Mouse (Mus musculus) adrenal gland, postnatal 10 days (tissue): Measurements from ENCODE around the gene Vav2. TPM values are rescaled to one million over a fixed set of nuclear protein-coding genes. Genes with fewer than 3 reads are reported as not detected.

ENCODE experiments used
- DNase-seq: peaks from one replicate; pipeline ENCODE4 v3.0.0; 2021; ENCODE audit warnings: mixed read lengths
- total RNA-seq, 2 experiments: library from RNA; stranded (reverse); gene quantifications; 2 replicates each; pipeline ENCODE4 v1.2.3; 2021

Vav2 gene
- total RNA-seq, 2 experiments from 2014 or later = 21.5 to 29.6 TPM

- peak; percentile 44 for DNase-seq
These were observed 61.5 kb downstream of the Vav2 start for GRCm38 (mm10) chr2:27365296-27365695.

GRCm38 (mm10) chr2:27361786-27362185 is 65.0 kb downstream of the Vav2 start:
- no peak for DNase-seq

DNA sequence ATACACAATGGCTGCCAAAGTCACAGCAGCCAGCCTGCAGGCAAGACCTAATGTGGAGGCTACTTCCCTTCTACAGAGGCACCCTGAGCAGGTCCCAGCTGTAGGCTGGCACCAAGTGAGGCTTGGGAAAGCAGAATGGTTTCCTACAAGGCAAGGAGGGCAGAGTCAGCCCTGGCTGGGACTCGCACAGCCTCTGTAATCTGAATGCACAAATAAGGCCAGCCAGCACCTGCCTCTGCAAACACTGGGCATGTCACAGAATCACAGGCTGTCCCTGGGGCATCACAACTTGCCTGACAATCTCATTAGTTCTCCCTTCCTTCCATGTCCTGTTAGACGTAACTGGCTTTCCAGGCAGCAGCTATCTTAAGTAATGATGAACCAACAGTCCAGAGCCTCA is 68.4 kb downstream of the Vav2 start:
- DNase-seq = no peak

DNA sequence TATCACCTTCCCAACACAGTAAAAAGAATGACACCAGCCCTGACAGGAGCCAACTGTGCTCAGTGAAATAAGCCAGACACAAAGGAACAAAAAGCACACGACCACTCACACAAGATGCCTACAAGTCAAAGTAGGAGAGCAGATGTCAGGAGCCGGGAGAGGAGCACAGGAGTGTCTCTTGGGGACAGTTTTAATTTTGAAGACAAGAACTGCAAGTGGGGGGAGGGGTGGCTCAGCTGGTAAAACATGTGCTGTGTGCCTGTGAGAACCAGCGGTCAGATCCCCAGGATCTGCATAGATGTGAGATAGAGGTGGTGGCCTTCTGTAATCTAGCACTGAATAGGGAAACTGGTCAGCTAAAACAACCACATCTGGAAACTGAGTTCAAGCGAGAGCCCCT is 71.1 kb downstream of the Vav2 start:
- no peak for DNase-seq

GRCm38 (mm10) chr2:27354610-27355211 is 72.1 kb downstream of the Vav2 start:
- no peak for DNase-seq

DNA sequence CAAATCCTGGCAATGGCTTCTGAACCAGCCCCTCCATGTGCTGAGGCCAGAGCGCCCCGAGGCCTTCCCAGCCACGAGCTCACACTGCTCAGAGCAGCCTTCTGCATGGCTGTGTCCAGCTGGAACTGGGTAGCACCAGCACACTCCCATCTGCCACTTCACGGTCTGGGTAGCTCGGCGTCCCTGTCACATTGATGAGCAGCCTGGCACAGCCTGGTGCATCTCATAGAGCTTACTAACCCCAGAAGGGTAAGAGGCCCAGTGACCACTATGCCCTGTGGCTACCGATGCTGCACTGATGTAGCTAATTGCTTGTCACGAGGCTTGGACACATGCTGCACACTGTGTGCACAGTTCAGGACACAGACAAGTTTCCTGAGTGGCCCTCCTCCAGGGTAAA is 74.1 kb downstream of the Vav2 start:
- DNase-seq = no peak

- no peak for DNase-seq
These were observed 76.5 kb downstream of the Vav2 start for GRCm38 (mm10) chr2:27350371-27350770.

DNA sequence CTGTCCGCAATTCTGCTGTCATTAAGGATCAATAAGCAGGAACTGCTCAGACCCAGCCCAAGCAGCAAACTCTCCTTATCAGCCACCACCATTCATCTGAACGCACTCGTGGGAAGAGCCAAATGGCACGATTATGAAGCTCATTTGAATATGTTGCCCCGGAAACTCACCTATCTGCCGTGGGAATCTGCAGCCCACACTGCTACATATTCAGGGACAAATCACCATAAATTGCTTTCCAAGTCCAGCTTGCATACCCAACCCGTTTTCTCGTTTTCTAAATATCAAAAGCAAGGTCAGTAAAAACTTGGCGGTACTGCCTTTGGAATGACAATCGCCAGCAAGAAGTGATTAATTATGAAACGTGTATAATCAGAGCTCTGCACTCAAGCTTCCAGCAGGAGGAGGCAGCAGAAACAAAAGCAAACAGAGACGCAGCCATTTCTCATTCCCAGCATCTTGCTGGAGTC is 82.8 kb downstream of the Vav2 start:
- DNase-seq = no peak

GRCm38 (mm10) chr2:27340682-27341081 is 86.2 kb downstream of the Vav2 start:
- DNase-seq = no peak

- peak; percentile 41 for DNase-seq
These were observed 87.8 kb downstream of the Vav2 start for GRCm38 (mm10) chr2:27339051-27339450.

- DNase-seq = no peak
These were observed 89.6 kb downstream of the Vav2 start for GRCm38 (mm10) chr2:27337261-27337660.

DNA sequence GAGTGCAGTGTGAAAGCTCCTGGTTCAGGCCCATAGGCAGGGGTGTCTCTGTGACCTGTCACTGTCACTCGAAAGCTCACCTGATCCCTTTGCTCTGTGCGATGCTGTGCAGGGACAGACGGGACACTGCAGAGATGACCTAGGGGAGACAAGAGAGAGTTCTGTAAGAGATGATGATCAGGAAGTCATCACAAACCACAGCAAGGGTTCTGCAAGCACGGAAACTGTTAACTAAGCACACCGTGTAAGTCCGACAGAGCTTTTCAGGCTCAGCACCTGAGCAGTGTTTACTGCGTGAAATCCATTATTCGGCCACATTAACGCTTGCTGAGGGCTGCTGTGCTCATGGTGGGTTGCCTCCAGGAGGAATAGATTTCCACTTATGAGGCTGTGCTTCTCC is 90.2 kb downstream of the Vav2 start:
- no peak for DNase-seq

GRCm38 (mm10) chr2:27334816-27335215 is 92.0 kb downstream of the Vav2 start:
- DNase-seq = no peak

GRCm38 (mm10) chr2:27331560-27331959 is 95.3 kb downstream of the Vav2 start:
- no peak for DNase-seq

DNA sequence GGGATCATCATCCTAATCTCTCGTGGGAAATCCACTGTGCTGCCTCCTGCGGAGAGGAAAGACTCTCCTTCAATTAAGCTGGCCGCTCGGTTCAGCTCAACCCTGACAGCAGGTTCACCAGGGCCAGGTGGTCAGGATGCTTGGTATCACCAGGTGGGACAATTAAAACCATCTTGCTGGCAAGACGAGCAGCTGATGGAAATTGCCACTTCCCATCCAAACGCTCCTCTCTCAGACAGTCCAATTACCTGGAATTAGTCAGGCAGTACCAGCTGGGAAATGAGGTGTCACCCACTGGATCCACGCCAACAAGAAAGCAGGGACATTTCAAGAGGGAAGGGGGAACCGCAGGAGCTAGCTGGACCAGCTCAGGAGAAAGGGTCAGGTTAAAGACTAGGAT is 96.4 kb downstream of the Vav2 start:
- no peak for DNase-seq

DNA sequence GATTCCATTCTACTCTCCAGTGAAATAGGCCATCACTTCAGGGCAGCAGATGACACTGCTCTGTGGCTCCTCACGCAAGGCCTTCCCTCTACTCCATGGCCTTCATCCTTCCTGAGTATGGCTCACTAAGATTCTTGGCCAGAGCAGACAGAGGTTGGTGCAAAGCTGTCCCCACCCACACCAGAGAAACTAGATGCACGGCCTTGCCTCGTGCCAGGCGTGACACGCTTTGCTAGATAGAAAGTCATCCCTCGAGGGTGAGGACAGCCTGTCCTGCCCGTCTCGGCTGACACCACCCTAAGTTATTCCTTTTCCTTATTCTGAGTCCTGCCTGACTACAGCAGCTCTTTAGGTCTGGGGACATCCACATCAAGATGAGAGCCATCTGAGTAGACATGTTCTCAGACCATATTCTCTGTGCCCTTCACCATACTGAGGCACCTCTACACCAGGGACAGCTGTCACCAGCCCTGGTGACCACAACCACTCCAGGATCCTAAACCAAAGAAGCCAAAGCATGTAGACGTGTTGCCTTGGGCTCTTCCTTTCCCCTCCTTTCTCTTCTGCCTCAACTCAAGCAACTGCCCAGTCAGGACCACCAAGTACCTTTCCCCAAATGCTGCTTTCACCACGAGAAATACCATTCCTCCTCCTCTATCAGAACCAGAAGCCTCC is 97.3 kb downstream of the Vav2 start:
- peak; percentile 77 for DNase-seq

DNA sequence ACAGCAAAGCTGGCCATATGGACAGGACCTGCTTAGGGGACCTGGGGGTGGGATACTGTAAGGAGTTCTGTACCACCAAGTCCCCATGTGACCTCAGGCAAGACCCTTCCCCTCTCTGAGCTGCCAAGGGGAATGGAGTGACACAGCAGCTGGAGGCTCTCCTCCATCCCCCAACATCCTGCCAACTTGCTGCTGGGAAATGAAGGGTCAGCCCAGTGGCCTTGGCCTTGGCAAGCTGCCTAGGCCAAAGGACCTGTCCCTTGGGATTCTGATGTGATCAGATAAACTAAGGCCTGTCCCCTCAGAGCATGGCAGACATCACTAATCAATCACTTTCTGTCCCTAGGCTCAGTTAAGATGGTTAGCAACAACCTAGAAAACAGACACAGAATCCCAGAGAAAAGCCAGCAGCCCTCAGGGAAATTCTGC is 98.2 kb downstream of the Vav2 start:
- peak; percentile 65 for DNase-seq

GRCm38 (mm10) chr2:27327886-27328285 is 98.9 kb downstream of the Vav2 start:
- no peak for DNase-seq

DNA sequence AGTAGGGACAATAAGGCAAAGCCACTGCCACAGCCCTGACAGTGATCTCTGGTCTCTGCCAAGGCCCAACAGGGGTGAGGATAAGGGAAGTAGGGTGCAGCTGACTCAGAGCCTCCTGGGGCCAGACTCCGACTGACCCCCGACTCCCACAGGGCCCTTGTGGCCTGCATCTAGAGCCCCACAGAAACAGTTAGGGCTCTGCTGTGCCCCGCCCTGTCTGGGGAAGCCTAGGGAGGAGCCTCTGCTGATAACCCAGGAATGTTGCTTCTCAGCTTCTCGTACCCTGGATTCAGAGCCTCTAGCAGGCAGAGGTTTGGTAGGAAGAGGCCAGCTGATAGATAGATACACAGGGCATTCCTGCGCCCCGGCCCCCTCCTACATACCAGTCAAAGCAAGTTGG is 99.8 kb downstream of the Vav2 start:
- DNase-seq = peak; percentile 37

DNA sequence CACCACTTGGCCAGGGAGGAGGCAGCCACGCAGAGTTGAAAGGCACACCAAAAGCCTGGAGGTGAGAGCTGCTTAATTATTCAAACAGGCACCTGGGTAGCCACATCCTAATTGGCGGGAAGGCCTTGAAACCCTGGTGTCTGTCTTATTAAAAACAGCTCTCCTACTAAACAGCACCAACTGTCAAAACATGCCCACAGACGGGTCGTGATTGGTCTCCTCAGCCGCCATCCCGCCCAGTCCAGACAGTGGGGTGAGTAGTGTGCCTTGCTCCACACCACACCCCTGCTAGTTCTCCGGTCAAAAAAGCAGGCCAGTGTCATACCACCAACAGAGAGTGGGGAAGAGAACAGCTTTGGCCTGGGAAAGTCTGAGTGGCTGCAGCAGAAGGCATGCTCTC is 100.5 kb downstream of the Vav2 start:
- DNase-seq = no peak

- no peak for DNase-seq
These were observed 102.1 kb downstream of the Vav2 start for GRCm38 (mm10) chr2:27324690-27325089.

GRCm38 (mm10) chr2:27321431-27321875 is 105.4 kb downstream of the Vav2 start:
- peak; percentile 52 for DNase-seq

- DNase-seq = no peak
These were observed 106.0 kb downstream of the Vav2 start for GRCm38 (mm10) chr2:27320820-27321219.

- DNase-seq = peak; percentile 34
These were observed 108.2 kb downstream of the Vav2 start for GRCm38 (mm10) chr2:27318606-27319005.
